8 mouse cellular contexts compared by ENCODE assay signal in the genomic region with DNA sequence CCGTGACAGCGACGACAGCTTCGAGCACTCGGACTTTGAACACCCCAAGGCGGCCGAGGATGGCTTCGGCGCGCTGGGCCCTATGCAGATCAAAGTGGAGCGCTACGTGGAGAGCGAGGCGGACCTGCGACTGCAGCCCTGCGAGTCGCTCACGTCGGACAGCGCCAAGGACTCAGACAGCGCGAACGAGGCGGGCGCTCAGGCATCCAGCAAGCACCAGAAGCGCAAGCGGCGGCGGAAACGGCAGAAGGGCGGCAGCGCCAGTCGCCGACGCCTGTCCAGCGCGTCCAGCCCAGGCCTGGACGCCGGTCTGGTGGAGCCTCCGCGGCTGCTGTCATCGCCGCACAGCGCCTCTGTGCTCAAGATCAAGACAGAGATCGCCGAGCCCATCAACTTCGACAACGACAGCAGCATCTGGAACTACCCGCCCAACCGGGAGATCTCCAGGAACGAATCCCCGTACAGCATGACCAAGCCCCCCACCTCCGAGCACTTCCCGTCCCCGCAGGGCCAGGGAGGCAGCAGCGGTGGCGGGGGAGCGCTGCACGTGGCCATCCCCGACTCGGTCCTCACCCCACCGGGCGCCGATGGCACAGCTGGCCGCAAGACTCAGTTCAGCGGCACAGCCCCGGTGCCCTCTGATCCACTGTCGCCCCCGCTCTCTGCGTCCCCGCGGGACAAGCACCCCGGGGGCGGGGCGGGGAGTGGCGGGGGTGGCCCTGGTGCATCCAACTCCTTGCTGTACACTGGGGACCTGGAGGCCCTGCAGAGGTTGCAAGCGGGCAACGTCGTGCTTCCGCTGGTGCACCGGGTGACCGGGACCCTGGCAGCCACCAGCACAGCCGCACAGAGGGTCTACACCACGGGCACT.
DNase-seq lines count a peak whose midpoint lies in the region; ATAC-seq and TF ChIP-seq lines count a peak whose summit lies in the region.

No protein-coding gene starts in this region.

- H3K27me3 ChIP-seq in ES-Bruce4 (ENCODE audit: control insufficient read depth, insufficient read depth, low read length, poor library complexity, severe bottlenecking) = no peaks in the 10 kb centered on the region
- peaks cover 22% of the 10 kb centered on the region for H3K27me3 ChIP-seq in forebrain, embryonic 15.5 days
- peaks cover 12% of the 10 kb centered on the region for H3K27me3 ChIP-seq in hindbrain, embryonic 16.5 days (replicated peaks; ENCODE audit: control insufficient read depth, insufficient read depth, low read length)
- H3K27me3 ChIP-seq in liver, embryonic 11.5 days (replicated peaks; ENCODE audit: control insufficient read depth, insufficient read depth, low read length) = peaks cover 34% of the 10 kb centered on the region

- WGBS in forebrain, embryonic 15.5 days = 12% methylated on average over 84 of the region's 84 CpGs
- WGBS in hindbrain, embryonic 16.5 days = 8% methylated on average over 80 of the region's 84 CpGs
- 6% methylated on average over 82 of the region's 84 CpGs for WGBS in liver, embryonic 11.5 days
- WGBS in olfactory bulb, adult 2 months = 35% methylated on average over 84 of the region's 84 CpGs

- peak; percentile 64 for DNase-seq in adrenal gland, adult 2 months
- peak; percentile 58 for DNase-seq in liver, embryonic 11.5 days (ENCODE audit: low spot score)
- DNase-seq in left cerebral cortex, adult 9 months (ENCODE audit: low spot score in 2 of 2) = no peak

- no peaks in the 10 kb centered on the region for H3K4me1 ChIP-seq in ES-Bruce4 (ENCODE audit: control insufficient read depth, insufficient read depth, low read length)
- H3K4me1 ChIP-seq in forebrain, embryonic 15.5 days = peaks cover 11% of the 10 kb centered on the region
- H3K4me1 ChIP-seq in hindbrain, embryonic 16.5 days (ENCODE audit: control insufficient read depth, insufficient read depth, low read depth, low read length) = peaks cover 8% of the 10 kb centered on the region
- peaks cover 9% of the 10 kb centered on the region for H3K4me1 ChIP-seq in liver, embryonic 11.5 days (replicated peaks; ENCODE audit: control insufficient read depth, insufficient read depth, low read length)
- peaks cover 8% of the 10 kb centered on the region; the same call in 1 of the 2 replicates for H3K4me1 ChIP-seq in olfactory bulb, adult 2 months (ENCODE audit: control insufficient read depth, insufficient read depth, low read length)

- no peak overlapping the region for H3K27ac ChIP-seq in ES-Bruce4 (ENCODE audit: insufficient read depth, low read length)
- no peak overlapping the region for H3K27ac ChIP-seq in forebrain, embryonic 15.5 days (replicated peaks)
- no peak overlapping the region for H3K27ac ChIP-seq in hindbrain, embryonic 16.5 days (ENCODE audit: low read depth, low read length)
- no peak overlapping the region for H3K27ac ChIP-seq in liver, embryonic 11.5 days (ENCODE audit: low read depth, low read length)
- H3K27ac ChIP-seq in olfactory bulb, adult 2 months (ENCODE audit: insufficient read depth, low read depth, low read length) = no peak overlapping the region

- no peak overlapping the region for H3K9ac ChIP-seq in ES-Bruce4 (ENCODE audit: low read depth, poor library complexity, severe bottlenecking)
- H3K9ac ChIP-seq in forebrain, embryonic 15.5 days (replicated peaks) = peak overlapping the region; percentile 41
- H3K9ac ChIP-seq in hindbrain, embryonic 16.5 days (ENCODE audit: low read depth, low read length) = peak overlapping the region; percentile 3
- H3K9ac ChIP-seq in liver, embryonic 11.5 days (ENCODE audit: low read depth, low read length) = no peak overlapping the region

- peak; percentile 60; the same call in 1 of the 2 replicates for ATAC-seq in forebrain, embryonic 15.5 days (replicated peaks)
- ATAC-seq in hindbrain, embryonic 16.5 days = peak; percentile 50
- ATAC-seq in liver, embryonic 11.5 days (replicated peaks; ENCODE audit: low FRiP score) = peak; percentile 31; the same call in 1 of the 2 replicates
- no peak; the same call in 1 of the 2 replicates for ATAC-seq in frontal cortex, adult (ENCODE audit: low TSS enrichment)

- H3K36me3 ChIP-seq in ES-Bruce4 (ENCODE audit: control insufficient read depth, insufficient read depth, low read length, poor library complexity, severe bottlenecking) = no peaks in the 10 kb centered on the region
- H3K36me3 ChIP-seq in forebrain, embryonic 15.5 days = no peaks in the 10 kb centered on the region
- no peaks in the 10 kb centered on the region for H3K36me3 ChIP-seq in hindbrain, embryonic 16.5 days (ENCODE audit: control insufficient read depth, insufficient read depth, low read length)
- H3K36me3 ChIP-seq in liver, embryonic 11.5 days (ENCODE audit: control insufficient read depth, insufficient read depth, low read length) = no peaks in the 10 kb centered on the region

- H3K4me2 ChIP-seq in forebrain, embryonic 15.5 days (replicated peaks) = peak overlapping the region; percentile 62
- H3K4me2 ChIP-seq in hindbrain, embryonic 16.5 days (ENCODE audit: low read length) = peak overlapping the region; percentile 56
- H3K4me2 ChIP-seq in liver, embryonic 11.5 days = peak overlapping the region; percentile 69

- peak overlapping the region; percentile 25 for H3K4me3 ChIP-seq in ES-Bruce4 (ENCODE audit: low read depth, low read length)
- peak overlapping the region; percentile 42 for H3K4me3 ChIP-seq in forebrain, embryonic 15.5 days
- peak overlapping the region; percentile 38 for H3K4me3 ChIP-seq in hindbrain, embryonic 16.5 days (ENCODE audit: low read length)
- peak overlapping the region; percentile 40 for H3K4me3 ChIP-seq in liver, embryonic 11.5 days (ENCODE audit: low read depth, low read length)
- peak overlapping the region; percentile 23 for H3K4me3 ChIP-seq in olfactory bulb, adult 2 months (ENCODE audit: insufficient read depth, low read depth, low read length)

- no peaks in the 10 kb centered on the region for H3K9me3 ChIP-seq in ES-Bruce4 (replicated peaks; ENCODE audit: control insufficient read depth, insufficient read depth, low read length, poor library complexity, severe bottlenecking)
- H3K9me3 ChIP-seq in forebrain, embryonic 15.5 days = no peaks in the 10 kb centered on the region
- H3K9me3 ChIP-seq in hindbrain, embryonic 16.5 days (ENCODE audit: control insufficient read depth, low read length) = no peaks in the 10 kb centered on the region
- no peaks in the 10 kb centered on the region for H3K9me3 ChIP-seq in liver, embryonic 11.5 days (ENCODE audit: control insufficient read depth, low read length)

- no peak for TF ChIP-seq POLR2A in ES-Bruce4 (IDR thresholded peaks at IDR 0.05; ENCODE audit: insufficient read depth, low read length)
- no peak for TF ChIP-seq POLR2A in olfactory bulb, adult 2 months (IDR thresholded peaks at IDR 0.05; ENCODE audit: insufficient read depth, low read depth, low read length)

- no peak for TF ChIP-seq CTCF in ES-Bruce4 (IDR thresholded peaks at IDR 0.05; ENCODE audit: low read depth, low read length)
- TF ChIP-seq CTCF in olfactory bulb, adult 2 months (IDR thresholded peaks at IDR 0.05; ENCODE audit: insufficient read depth, low read depth, low read length) = no peak

- TF ChIP-seq EP300 in ES-Bruce4 (IDR thresholded peaks at IDR 0.05; ENCODE audit: insufficient read depth, low read depth, low read length) = no peak

Comparison
In these comparisons a context has a peak if more than half of its experiments do, and no peak if none do; other contexts are left out.
1. H3K9ac ChIP-seq: peak in forebrain, embryonic 15.5 days (single experiment) and hindbrain, embryonic 16.5 days (single experiment); none in ES-Bruce4 (single experiment) and liver, embryonic 11.5 days (single experiment).
2. DNase-seq: peak in adrenal gland, adult 2 months (single experiment) and liver, embryonic 11.5 days (single experiment); none in left cerebral cortex, adult 9 months (0 of 2).
3. Peak in every context shown above with its lines, with median percentiles within 50 percentile points of each other: H3K4me3 ChIP-seq and H3K4me2 ChIP-seq.